Mouse (Mus musculus): Measurements from ENCODE around the gene Gm28042. TPM values are rescaled to one million over a fixed set of nuclear protein-coding genes. Genes with fewer than 3 reads are reported as not detected.

Gm28042 gene
- polyA plus RNA-seq, 1 experiment from 2014 or later, result 5.0 TPM

GRCm38 (mm10) chr2:120013831-120014486, 13.3 kb upstream of the Gm28042 start:
- Histone ChIP-seq H3K4me2 (no peak overlapping the region), H3K9me3 (no peaks in the 10 kb centered on the region), H3K9ac (no peak overlapping the region), H3K4me1 (no peaks in the 10 kb centered on the region), H3K27me3 (no peaks in the 10 kb centered on the region), H3K36me3 (peaks cover 55% of the 10 kb centered on the region), H3K27ac (no peak overlapping the region), H3K4me3 (no peak overlapping the region)
- ATAC-seq (ENCODE audit: insufficient number of reproducible peaks, low FRiP score, low TSS enrichment, low read depth), result no peak
- WGBS, result 95% methylated on average over 2 of the region's 2 CpGs

- Histone ChIP-seq H3K4me2 (no peak overlapping the region), H3K36me3 (peaks cover 74% of the 10 kb centered on the region), H3K27me3 (no peaks in the 10 kb centered on the region), H3K4me1 (no peaks in the 10 kb centered on the region), H3K9ac (no peak overlapping the region), H3K9me3 (no peaks in the 10 kb centered on the region), H3K4me3 (no peak overlapping the region), H3K27ac (no peak overlapping the region)
- ATAC-seq (ENCODE audit: insufficient number of reproducible peaks, low FRiP score, low TSS enrichment, low read depth), result no peak
- WGBS, result 90% methylated on average over 4 of the region's 4 CpGs
Measured at GRCm38 (mm10) chr2:120015882-120016281, 11.4 kb upstream of the Gm28042 start.

- ATAC-seq (ENCODE audit: insufficient number of reproducible peaks, low FRiP score, low TSS enrichment, low read depth), result no peak
- H3K9ac ChIP-seq, result no peak overlapping the region
- H3K36me3 ChIP-seq, result peaks cover 89% of the 10 kb centered on the region
- no peaks in the 10 kb centered on the region for H3K4me1 ChIP-seq
- H3K27me3 ChIP-seq, result no peaks in the 10 kb centered on the region
- H3K4me2 ChIP-seq, result no peak overlapping the region
- 93% methylated on average over 12 of the region's 12 CpGs for WGBS
- H3K27ac ChIP-seq, result no peak overlapping the region
- H3K4me3 ChIP-seq, result no peak overlapping the region
- no peaks in the 10 kb centered on the region for H3K9me3 ChIP-seq
Measured at GRCm38 (mm10) chr2:120017599-120017998, 9.7 kb upstream of the Gm28042 start.

- H3K9ac ChIP-seq, result no peak overlapping the region
- no peaks in the 10 kb centered on the region for H3K9me3 ChIP-seq
- no peak overlapping the region for H3K4me3 ChIP-seq
- H3K4me1 ChIP-seq, result peaks cover 14% of the 10 kb centered on the region
- peaks cover 64% of the 10 kb centered on the region for H3K36me3 ChIP-seq
- H3K27me3 ChIP-seq, result no peaks in the 10 kb centered on the region
- ATAC-seq (ENCODE audit: insufficient number of reproducible peaks, low FRiP score, low TSS enrichment, low read depth), result no peak
- WGBS, result 86% methylated on average over 5 of the region's 5 CpGs
- no peak overlapping the region for H3K4me2 ChIP-seq
- H3K27ac ChIP-seq, result no peak overlapping the region
Measured at GRCm38 (mm10) chr2:120024337-120024736, 3.0 kb upstream of the Gm28042 start.

GRCm38 (mm10) chr2:120027950-120028331, 648 bp downstream of the Gm28042 start:
- no peaks in the 10 kb centered on the region for H3K9me3 ChIP-seq
- WGBS, result 40% methylated on average over 3 of the region's 3 CpGs
- H3K27ac ChIP-seq, result peak overlapping the region; percentile 92
- peaks cover 50% of the 10 kb centered on the region for H3K36me3 ChIP-seq
- peak overlapping the region; percentile 60 for H3K4me3 ChIP-seq
- H3K9ac ChIP-seq, result peak overlapping the region; percentile 63
- H3K4me2 ChIP-seq, result peak overlapping the region; percentile 53
- no peak for ATAC-seq (ENCODE audit: insufficient number of reproducible peaks, low FRiP score, low TSS enrichment, low read depth)
- H3K27me3 ChIP-seq, result no peaks in the 10 kb centered on the region
- peaks cover 14% of the 10 kb centered on the region for H3K4me1 ChIP-seq

GRCm38 (mm10) chr2:120030380-120030779, 3.1 kb downstream of the Gm28042 start:
- Histone ChIP-seq H3K4me2 (no peak overlapping the region), H3K4me1 (peaks cover 14% of the 10 kb centered on the region), H3K4me3 (no peak overlapping the region), H3K9ac (no peak overlapping the region), H3K9me3 (no peaks in the 10 kb centered on the region), H3K27ac (no peak overlapping the region), H3K36me3 (peaks cover 45% of the 10 kb centered on the region), H3K27me3 (no peaks in the 10 kb centered on the region)
- WGBS, result 88% methylated on average over 8 of the region's 8 CpGs
- no peak for ATAC-seq (ENCODE audit: insufficient number of reproducible peaks, low FRiP score, low TSS enrichment, low read depth)

- Histone ChIP-seq H3K4me1 (peaks cover 5% of the 10 kb centered on the region), H3K4me2 (no peak within 1 kb of the TSS), H3K36me3 (peaks cover 63% of the 10 kb centered on the region), H3K27me3 (no peaks in the 10 kb centered on the region), H3K27ac (no peak within 1 kb of the TSS), H3K4me3 (no peak within 1 kb of the TSS), H3K9me3 (no peaks in the 10 kb centered on the region), H3K9ac (no peak within 1 kb of the TSS)
- no peak for ATAC-seq (ENCODE audit: insufficient number of reproducible peaks, low FRiP score, low TSS enrichment, low read depth)
- WGBS, result 85% methylated on average over 12 of the region's 12 CpGs
Measured at GRCm38 (mm10) chr2:120032726-120033467, 5.6 kb downstream of the Gm28042 start, which contains the start of gene Pla2g4b. Gene Pla2g4b, plus strand, starts transcription at chr2:120033417.

- Histone ChIP-seq H3K36me3 (peaks cover 71% of the 10 kb centered on the region), H3K9me3 (no peaks in the 10 kb centered on the region)
- no peak for ATAC-seq (ENCODE audit: insufficient number of reproducible peaks, low FRiP score, low TSS enrichment, low read depth)
Measured at GRCm38 (mm10) chr2:120033726-120034125, 6.4 kb downstream of the Gm28042 start.

GRCm38 (mm10) chr2:120037744-120038143, 10.5 kb downstream of the Gm28042 start:
- WGBS, result 87% methylated on average over 9 of the region's 9 CpGs
- no peaks in the 10 kb centered on the region for H3K9me3 ChIP-seq
- no peak overlapping the region for H3K4me3 ChIP-seq
- H3K9ac ChIP-seq, result no peak overlapping the region
- H3K4me2 ChIP-seq, result no peak overlapping the region
- H3K27ac ChIP-seq, result no peak overlapping the region
- peaks cover 85% of the 10 kb centered on the region for H3K36me3 ChIP-seq
- no peaks in the 10 kb centered on the region for H3K4me1 ChIP-seq
- H3K27me3 ChIP-seq, result no peaks in the 10 kb centered on the region
- no peak for ATAC-seq (ENCODE audit: insufficient number of reproducible peaks, low FRiP score, low TSS enrichment, low read depth)

More at GRCm38 (mm10) chr2:120033726-120034125, 6.4 kb downstream of the Gm28042 start:
- no peaks in the 10 kb centered on the region for H3K27me3 ChIP-seq
- H3K9ac ChIP-seq, result no peak overlapping the region
- no peak overlapping the region for H3K27ac ChIP-seq
- H3K4me1 ChIP-seq, result no peaks in the 10 kb centered on the region
- no peak overlapping the region for H3K4me2 ChIP-seq
- no peak overlapping the region for H3K4me3 ChIP-seq
- WGBS, result 74% methylated on average over 5 of the region's 5 CpGs

GRCm38 (mm10) chr2:120040991-120041390, 13.7 kb downstream of the Gm28042 start:
- 95% methylated on average over 5 of the region's 5 CpGs for WGBS
- Histone ChIP-seq H3K9ac (no peak overlapping the region), H3K4me3 (no peak overlapping the region), H3K9me3 (no peaks in the 10 kb centered on the region), H3K36me3 (peaks cover 63% of the 10 kb centered on the region), H3K27ac (no peak overlapping the region), H3K4me2 (no peak overlapping the region), H3K4me1 (peaks cover 24% of the 10 kb centered on the region), H3K27me3 (no peaks in the 10 kb centered on the region)
- no peak for ATAC-seq (ENCODE audit: insufficient number of reproducible peaks, low FRiP score, low TSS enrichment, low read depth)

GRCm38 (mm10) chr2:120044101-120044603, 16.9 kb downstream of the Gm28042 start:
- H3K4me2 ChIP-seq, result no peak overlapping the region; the same call in 1 of the 2 replicates
- H3K4me3 ChIP-seq, result no peak overlapping the region
- peaks cover 34% of the 10 kb centered on the region for H3K36me3 ChIP-seq
- H3K9me3 ChIP-seq, result no peaks in the 10 kb centered on the region
- peaks cover 40% of the 10 kb centered on the region for H3K4me1 ChIP-seq
- no peak overlapping the region for H3K9ac ChIP-seq
- H3K27me3 ChIP-seq, result no peaks in the 10 kb centered on the region
- 45% methylated on average over 4 of the region's 4 CpGs for WGBS
- H3K27ac ChIP-seq, result peak overlapping the region; percentile 85
- peak; percentile 65 for ATAC-seq (ENCODE audit: insufficient number of reproducible peaks, low FRiP score, low TSS enrichment, low read depth)

- H3K27ac ChIP-seq, result peak overlapping the region; percentile 85
- no peaks in the 10 kb centered on the region for H3K27me3 ChIP-seq
- peaks cover 40% of the 10 kb centered on the region for H3K4me1 ChIP-seq
- H3K36me3 ChIP-seq, result peaks cover 29% of the 10 kb centered on the region
- no peak overlapping the region for H3K9ac ChIP-seq
- no peak overlapping the region for H3K4me2 ChIP-seq
- ATAC-seq (ENCODE audit: insufficient number of reproducible peaks, low FRiP score, low TSS enrichment, low read depth), result peak; percentile 11; the same call in 1 of the 2 replicates
- no peaks in the 10 kb centered on the region for H3K9me3 ChIP-seq
- 48% methylated on average over 3 of the region's 3 CpGs for WGBS
- H3K4me3 ChIP-seq, result no peak overlapping the region
Measured at GRCm38 (mm10) chr2:120044676-120045075, 17.4 kb downstream of the Gm28042 start.
